Mouse (Mus musculus): ENCODE results near the gene Kctd15. TPM values are rescaled to one million over a fixed set of nuclear protein-coding genes. Genes with fewer than 3 reads are reported as not detected.
A peak's percentile ranks its signal among the peaks of the same experiment; 100 is the strongest.

Kctd15 gene
- total RNA-seq, 2 experiments from 2014 or later, result 3.3 to 3.6 TPM

GRCm38 (mm10) chr7:34629702-34630210 is 26.8 kb downstream of the Kctd15 start:
- no peak for DNase-seq

GRCm38 (mm10) chr7:34620411-34620810 is 36.1 kb downstream of the Kctd15 start:
- no peak for DNase-seq

DNA sequence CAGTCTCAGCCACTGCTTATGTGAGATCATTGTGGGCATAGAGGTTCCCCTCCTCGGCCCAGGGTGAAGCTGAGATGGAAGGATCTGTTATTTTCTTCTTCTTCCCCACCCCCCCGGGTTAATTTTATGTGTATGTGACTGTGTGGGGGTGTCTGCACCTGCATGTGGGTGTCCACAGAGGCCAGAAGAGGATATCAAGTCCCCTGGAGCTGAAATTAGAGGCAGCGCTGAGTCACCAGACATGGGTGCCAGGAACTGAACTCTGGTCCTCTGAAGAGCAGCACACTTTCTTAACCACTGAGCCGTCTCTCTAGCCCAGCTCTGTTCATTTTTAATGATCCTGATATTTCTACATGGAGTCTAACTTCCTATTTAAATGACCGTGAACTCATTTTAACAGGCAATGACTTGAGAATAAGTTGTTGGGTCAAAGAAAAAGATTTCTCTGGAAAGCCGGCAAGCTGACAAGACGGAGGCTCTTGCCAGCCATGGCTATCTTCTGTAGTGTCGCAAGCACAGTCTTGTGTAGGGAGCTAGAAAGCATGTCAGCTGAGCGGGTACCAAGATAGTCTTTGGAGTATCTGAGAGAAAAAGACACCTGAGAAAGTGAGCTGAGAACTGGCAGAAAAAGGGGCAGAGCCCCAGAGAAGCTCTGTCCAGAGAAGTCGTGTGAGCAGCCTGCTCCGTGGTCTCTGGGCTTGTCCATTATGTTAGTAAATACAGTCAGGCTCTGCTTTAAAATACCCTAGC is 38.2 kb downstream of the Kctd15 start:
- DNase-seq, result peak in 1 of 2 experiments; percentile 21

DNA sequence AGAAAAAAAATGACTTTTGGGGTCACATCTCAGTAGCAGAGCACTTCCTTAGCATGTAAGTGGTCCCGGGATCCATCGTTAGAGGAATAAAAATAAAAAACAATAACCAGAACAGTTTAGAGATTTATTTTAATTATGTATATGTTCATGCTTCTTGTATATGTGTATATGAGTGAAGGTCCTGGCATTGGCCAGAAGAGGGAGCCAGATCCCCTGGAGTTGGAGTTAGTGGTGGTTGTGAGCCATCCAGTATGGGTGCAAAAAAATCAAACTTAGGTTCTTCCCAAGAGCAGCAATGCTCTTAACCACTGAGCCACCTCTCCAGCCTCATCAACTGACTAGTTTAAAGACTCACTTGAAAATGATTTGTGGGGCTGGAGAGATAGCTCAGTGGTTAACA is 40.3 kb downstream of the Kctd15 start:
- DNase-seq, result no peak

- no peak for DNase-seq
These were observed 46.1 kb downstream of the Kctd15 start for GRCm38 (mm10) chr7:34610445-34610844.

DNA sequence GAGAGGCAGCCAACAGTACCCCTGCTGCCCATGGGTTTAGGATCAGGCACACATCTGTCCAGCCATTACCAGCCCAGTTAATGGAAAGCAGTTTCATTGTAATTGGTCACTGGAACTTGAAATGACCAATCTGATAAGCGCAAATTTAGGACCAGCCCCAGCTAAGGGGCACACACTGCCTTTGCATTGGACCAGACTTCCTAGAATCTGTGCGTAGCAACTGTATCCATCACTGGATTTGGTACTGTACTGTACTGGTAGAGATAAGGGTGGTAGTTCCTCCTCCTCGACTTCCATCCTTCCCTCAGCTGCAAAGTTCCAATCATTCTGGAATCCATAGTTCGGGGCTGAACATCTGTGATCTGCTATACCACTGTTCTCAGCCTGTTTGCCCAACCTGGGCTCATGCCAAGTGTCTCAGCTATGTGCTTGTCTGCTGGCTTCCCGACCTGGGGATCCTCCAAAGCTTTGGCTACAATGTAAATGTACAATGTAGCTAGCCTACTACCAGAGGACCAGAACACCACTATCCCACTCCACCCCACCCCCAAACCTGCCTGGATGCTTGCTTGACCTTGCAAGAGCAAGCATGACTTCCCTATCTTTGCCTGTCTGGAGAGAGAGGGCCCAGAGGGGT is 49.1 kb downstream of the Kctd15 start:
- no peak for DNase-seq

- no peak for DNase-seq
These were observed 49.8 kb downstream of the Kctd15 start for GRCm38 (mm10) chr7:34606729-34607128.

DNA sequence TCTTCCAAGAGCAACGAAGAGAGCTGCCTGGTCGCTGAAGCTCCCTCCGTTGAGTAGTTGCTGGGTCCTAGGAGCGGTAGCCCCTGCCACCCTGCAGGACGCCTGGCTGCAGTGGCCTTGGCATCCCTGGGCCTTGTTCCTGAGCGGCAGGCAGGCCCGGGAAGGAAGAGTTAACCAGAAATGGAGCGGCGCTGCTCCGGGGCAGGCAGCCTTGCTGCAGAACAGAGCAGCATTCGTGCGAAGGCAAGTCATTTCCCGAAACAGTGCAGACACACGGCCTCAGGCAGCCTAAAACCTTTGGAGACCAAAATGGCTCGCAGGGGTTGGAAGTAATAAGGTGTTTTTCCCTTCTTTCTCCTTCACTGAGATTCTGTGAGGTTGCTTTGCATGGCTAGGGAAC is 50.5 kb downstream of the Kctd15 start:
- DNase-seq, result no peak

DNA sequence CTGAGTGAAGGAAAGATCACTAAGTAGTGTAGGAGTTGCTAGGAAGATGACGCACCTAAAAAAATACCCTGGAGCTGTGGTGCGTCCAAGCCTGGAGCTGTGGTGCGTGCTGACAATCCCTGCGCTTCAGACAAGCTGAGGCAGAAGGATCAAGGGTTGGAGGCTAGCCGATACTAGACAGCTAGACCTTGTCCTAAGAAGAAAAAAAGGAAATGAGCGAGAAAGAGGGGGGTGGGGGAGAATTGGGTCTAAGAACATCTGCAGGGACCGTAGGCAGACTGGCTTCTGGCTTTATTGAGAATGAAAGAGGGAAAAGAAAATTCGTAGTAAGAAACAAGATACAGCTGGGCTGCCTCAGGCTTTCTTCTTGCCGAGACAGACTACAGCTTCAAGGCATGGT is 58.0 kb downstream of the Kctd15 start:
- no peak for DNase-seq

GRCm38 (mm10) chr7:34597986-34598385 is 58.5 kb downstream of the Kctd15 start:
- no peak for DNase-seq

DNA sequence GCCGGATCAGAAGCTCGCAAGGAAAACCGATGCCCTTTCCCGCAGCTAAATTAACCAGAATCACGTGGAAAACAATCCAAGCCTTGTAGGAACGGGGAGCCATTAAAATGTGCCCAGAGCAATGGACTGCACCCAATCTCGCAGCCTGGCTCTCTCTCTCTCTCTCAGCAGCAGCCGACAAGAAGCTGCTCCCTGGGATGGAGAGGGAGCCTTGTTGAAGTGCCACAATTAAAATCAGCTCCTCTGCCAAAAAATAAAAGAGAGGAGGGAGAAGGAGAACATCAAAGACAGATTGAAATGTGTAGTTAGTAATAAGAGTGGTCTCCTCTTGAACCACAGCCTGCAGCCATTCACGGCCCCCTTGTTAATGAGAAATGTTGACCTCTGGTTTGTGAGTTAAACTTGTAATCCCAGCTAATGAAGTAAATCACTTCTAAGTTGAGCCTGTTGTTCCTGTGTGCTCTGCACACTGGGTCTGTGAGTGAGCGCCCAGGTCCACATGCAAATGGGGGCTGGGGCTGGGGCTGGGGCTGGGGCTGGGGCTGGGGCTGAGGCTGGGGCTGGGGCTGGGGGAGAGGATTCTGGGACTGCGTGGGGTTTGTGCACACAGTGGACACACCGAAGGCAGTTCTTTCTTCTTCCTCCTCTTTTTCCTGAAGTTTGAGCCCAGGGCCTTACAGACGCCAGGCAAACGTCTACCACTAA is 59.8 kb downstream of the Kctd15 start:
- no peak for DNase-seq

DNA sequence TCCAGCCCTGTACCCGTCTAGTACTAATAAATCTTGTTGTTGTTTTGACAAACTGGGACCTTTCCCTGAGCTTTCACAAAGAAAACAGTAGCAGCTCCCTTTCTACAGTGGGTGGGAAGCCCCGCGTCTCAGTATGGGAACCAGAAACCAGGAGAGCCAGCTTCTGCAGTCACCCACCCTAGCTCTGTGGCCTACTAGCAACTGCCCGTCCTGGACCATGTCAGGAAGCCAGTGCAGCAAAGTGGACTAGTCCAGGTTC is 61.3 kb downstream of the Kctd15 start:
- DNase-seq, result no peak

- DNase-seq, result peak; percentile 44 to 68
These were observed 61.8 kb downstream of the Kctd15 start for GRCm38 (mm10) chr7:34594501-34595306.

GRCm38 (mm10) chr7:34590711-34591110 is 65.8 kb downstream of the Kctd15 start:
- no peak for DNase-seq

Other genes with a start within 250 kb of the Kctd15 start
- under 1 TPM in 1 of 2 experiments, not detected in 1; 0.46 TPM for gene Chst8, start 156.0 kb upstream of the Kctd15 start, total RNA-seq (2021)